Mouse (Mus musculus): ENCODE measurements around the gene 4930518I15Rik.
"Not testable (repeated sequence)": the region's sequence is repeated elsewhere in the genome, so short reads cannot be mapped to it uniquely, and the experiment has no call there.

4930518I15Rik gene

DNA sequence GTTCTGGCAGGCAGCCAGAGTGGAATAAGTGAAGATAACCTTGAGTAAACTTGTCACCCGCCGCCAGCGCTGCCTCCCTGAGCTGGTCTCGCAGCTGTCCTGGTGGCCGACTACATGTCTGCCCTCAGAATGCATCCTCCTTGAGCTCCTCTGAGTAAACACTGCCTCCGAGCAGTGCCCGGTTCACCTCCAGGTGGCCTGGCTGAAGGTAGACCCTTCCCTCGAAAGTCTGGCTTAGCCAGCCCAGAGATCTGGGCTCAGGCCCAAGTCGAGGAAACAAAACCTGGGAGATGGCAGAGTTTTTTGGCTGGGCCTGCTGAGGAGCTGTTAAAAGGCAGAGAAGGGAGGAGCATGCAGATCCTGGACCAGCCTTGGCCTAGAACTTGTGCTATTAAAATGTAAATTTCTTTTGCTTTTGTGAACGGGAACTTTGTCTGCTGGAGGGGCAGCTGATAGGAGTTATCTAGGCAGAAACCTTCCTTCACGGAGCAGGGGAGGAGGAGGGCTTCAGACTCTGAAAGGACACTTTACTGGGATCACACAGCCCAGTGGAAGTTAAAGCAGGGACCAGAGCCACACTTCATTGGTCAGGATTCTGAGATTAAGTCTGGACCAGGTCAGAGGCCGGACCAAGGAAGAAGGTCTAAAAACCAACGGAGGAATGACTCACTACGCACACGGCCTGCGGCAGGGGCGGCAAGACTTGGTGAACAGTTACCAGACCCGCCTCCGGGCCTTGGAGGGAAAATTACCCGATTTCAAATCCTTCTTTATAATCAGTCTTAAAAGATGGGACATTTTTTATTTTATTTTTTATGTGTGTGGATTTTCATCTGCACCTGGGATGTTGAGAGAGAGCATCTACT, 15.7 kb downstream of the 4930518I15Rik start:
- peak; percentile 42 for DNase-seq

DNA sequence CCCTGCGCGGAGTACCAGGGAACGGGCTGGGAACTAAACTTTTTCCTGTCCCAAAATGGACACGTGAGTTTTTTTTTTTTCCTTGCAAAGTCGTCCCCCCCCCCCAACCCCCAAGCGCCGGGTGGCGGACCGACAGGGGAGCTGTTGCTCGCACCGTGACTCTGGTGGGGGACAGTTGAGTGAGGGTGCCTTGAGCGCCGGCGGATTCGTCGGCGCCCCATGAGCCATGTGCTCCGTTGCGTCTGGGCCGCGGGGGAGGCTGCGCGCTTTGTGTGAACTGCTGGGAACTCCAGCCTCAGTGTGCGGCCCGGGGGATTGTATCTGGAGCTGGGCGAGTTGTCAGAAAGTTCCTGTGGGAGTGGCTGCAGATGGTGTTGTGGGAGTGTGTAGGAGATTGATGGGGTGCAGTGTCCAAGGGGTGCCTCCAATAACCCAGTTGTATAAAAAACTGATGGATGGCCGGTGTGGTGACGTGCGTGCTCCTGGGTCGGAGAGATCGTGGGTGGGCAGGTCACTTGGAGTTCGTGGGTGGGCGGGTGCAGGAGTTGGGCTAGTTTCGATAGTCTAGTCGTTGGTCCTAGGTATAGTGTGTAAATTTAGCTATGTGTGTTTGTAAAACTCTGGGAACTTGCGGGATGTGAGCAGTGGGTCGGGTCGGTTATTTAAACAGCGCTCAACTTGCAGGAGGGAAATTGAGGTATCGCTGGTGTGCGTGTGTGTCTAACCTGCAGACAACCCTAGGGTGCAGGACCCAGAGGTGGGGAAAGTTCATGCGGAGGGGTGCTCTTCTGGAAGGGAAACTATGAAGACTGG, 16.5 kb downstream of the 4930518I15Rik start:
- DNase-seq = peak; percentile 73

DNA sequence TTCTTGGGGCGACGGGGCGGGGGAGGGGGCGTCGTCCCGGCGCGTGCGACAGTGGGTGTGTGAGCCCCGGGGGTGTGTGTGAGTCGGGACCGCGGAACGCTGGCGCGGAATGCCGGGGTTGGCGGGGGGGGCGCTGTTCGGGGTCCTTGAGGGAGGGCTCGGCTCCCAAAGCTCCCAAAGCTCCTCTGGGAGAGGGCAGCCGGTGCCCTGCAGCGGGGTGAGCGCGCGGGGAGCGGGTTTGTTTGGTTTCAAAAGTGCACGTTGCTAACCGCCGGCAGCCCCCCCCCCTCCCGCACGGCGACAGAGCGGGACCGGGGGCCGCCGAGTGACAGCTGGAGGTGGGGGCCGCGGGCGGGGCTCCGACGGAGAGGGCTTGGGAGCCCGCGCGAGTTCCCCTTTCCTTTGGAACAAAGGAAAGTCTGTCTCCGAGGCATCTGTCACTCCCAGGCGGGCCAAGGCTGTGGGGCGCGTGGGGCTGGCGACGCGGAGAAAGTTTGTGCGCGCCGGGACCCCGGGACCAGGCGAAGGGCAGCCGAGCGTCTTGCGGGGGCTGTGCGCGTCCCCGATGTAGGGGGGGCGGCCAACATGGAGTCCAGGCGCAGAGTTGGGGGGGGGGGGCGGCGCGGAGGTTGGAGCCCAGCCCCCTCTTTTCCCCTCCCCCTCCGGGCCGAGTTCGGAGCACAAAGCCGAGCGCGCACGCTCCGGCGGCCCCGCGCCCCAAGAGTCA, 17.3 kb downstream of the 4930518I15Rik start:
- DNase-seq = peak; percentile 70

DNA sequence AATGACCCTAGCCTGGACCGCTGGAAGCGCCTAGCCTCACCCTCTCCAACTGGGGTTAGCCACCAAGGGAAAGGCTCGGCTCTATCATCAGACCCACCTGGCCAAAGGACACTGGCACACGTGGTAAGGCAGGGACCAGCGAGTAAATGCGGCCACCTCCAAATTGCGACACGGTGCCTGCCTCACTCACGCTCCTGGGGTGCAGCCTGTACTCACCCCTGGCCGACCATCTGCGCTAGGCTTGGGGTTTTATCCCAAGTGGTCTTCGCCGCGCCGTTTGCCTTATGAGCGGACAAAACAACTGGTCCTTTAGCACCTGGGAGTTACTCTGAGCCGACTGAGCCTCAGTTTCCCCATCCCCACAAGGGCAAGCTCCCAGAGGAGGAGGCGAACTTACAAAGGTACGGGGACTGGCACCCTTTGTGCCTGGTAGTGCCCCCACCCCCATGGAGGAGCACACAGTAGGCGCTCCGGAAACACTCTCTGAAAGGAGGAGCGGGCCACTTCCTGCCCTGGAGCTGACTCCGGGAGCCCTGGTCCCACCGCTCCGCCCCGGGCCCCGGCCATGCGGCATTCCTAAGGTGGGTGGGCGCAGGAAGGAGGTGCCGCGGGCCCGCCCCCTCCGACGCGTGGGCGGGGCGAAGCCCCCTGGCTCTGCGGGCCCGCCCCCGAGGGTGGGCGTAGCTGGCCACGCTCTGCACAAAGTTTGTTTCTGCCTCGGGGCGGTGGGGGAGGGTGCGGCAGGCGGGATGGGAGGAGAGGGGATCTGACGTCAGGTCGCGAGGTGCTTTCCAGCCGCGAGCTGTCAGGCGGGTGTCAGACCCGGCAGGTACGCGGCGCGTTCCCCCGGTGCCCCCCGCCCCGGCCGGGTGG, 18.2 kb downstream of the 4930518I15Rik start, which contains the start of gene Tgif2:
Tgif2 (plus strand) TSS at position 689 of the 873 bp plus-strand sequence.
- peak; percentile 93 for DNase-seq

DNA sequence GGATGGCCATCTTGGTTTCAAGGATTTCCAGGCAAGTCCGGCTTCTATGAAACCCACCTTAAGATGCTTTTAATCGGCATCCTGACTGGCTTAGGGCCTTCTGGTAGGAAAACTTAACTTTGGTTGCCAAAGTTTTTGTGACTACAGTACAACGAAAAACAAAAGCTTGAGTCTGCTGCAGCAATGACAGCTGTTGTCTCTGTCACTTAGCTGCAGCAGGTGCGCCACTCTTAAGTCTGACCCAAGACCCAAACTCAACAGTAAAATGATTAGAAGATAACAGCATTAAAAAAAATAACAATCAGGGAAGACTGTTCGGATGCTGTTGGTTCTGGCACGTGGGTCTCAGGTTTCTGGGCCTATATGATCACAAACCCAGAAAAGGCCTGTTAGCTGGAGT, 18.9 kb downstream of the 4930518I15Rik start:
- DNase-seq = no peak

DNA sequence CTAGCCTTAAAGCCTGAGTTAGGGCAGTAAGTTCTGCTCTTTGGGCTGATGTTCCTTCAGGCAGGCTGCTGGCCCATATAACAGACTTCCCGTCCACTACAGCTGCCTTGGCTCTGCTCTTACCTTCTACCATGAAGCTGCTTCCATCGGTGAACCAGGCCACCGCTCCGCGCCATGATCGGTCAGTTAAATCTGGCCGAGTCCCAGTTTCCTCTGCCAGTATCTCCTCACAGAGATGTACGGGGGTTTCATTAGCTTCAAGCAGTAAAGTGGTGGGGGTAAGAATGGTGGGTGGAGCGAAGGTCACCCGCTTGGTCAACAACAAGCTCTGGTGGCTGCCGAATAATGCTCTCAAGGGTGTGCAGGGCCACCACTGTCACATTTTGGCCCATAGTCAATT, 23.4 kb downstream of the 4930518I15Rik start:
- no peak for DNase-seq

DNA sequence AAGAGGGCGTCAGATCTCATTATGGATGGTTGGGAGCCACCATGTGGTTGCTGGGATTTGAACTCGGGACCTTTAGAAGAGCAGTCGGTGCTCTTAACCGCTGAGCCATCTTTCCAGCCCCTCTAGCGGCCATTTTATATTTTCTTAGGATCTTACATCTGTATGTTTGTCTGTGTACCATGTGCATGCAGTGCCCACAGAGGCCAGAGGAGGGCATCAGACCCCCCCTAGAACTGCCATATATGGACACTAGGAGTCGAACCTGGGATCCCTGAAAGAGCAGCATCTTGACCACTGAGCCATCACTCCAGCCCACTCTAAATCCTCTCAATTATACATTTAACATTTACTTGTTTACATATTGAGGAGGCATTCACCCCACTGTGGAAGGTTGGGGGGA, 32.6 kb downstream of the 4930518I15Rik start:
- not testable (repeated sequence) for DNase-seq

DNA sequence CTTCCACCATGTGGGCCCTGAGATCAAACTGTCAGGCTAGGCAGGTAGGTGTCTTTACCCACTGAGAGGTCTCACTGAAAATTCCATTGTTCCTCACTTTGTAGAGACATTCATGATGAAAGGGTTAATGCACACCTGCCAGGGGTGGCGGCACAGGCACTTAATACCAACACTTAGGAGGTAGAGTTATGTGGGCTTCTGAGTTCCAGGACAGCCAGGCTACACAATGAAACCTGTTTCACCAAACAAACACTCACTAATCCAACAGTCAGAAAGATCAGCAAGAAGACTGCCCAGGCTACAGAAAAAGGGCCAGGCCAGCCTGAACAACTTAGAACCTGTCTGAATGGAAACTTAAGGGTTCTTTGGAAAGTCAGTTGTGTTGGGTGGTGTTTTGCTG, 41.6 kb downstream of the 4930518I15Rik start:
- DNase-seq = no peak

DNA sequence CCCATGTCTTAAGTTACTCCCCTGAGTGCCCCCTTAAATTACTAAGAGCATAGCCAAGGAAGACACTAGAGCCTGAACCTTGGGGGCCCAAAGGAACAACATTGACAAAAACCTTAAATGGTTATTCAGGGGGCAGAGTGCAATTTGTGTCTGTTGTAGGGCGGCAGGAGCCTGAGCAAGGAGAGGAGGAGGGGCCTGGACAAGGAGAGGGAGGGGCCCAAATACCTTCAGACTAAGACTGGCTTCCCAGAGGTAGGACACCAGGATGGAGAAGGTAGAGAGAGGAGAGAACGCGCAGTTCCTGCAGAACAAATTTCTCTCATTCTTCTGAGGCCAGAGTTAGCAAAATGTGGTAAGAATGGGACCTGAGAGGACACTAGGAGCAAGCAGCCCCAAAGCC, 42.3 kb downstream of the 4930518I15Rik start:
- DNase-seq = no peak

DNA sequence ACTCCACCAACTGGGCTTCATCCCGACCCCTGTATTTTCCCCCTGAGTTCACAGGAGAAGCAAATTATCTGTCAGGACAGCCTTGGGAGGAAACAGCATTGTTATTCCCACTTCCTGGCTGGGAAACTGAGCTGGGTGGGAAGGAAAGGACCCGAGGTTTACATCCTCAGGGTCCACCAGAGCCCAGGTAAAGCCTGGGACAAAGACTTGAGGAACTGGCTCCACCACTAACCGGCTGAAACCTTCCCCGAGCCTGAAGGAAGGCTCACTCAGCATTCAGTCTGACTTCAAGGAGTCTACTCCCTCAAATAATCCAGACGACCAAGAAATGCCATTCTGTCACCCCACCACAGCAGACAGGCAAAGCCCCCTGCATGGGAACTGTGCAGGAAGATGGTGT, 42.9 kb downstream of the 4930518I15Rik start:
- DNase-seq = no peak

DNA sequence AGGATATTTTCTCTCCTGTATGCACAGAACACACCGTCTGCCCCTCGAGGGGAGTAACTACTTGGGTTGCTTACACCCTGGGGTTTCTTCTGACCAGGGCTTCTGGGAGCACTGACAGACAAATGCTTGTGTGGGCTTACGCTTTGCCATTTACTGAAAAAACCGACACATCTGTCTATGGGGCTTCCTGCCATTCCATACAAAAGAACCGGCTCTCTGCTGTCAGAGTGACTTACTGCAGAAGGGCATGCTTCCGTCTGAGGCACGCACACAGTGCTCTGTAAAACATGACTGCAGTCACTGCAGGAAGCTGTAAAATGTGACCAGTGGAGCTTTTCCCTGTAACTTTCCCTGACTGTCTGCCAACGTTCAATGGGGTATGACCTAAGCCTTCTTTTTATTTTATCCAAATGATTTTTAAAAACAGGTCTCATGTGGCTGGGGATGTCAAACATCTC, 43.4 kb downstream of the 4930518I15Rik start:
- DNase-seq = no peak

DNA sequence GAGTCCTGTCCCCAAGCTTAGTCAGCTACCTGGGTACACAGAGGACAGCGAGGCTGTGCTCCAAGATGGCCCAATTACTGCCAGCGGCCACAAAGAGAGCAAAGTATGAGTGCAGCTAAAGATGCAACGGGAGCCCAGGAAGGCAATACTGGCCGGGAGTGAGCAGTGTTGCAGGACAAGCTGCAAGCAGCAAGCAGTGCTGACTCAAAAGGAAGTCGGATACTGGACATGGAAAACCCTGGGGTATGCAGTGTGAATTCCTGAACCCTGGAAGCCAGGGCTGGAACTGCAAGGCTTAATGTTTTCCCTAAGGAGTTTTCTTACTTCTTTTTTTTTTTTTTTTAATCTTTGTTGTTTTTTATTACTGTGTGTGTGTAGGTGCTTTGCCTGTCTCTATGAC, 46.2 kb downstream of the 4930518I15Rik start:
- no peak for DNase-seq

DNA sequence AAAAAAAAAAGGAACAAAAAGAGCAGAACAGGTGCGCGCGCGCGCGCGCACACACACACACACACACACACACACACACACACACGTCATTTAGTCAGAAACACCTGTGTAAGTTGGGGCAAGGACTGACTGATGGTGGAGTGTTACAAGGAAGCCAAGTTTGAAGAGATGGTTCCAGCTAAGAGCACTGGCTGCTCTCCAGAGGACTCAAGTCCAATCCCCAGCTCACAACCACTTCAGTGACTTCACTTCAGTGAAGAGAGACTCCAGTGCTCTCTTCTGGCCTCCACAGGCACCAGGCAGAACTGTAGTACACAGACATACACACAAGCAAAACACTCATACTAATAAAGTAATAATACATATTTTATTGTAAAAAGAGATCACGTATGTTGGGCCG, 47.0 kb downstream of the 4930518I15Rik start:
- no peak for DNase-seq

DNA sequence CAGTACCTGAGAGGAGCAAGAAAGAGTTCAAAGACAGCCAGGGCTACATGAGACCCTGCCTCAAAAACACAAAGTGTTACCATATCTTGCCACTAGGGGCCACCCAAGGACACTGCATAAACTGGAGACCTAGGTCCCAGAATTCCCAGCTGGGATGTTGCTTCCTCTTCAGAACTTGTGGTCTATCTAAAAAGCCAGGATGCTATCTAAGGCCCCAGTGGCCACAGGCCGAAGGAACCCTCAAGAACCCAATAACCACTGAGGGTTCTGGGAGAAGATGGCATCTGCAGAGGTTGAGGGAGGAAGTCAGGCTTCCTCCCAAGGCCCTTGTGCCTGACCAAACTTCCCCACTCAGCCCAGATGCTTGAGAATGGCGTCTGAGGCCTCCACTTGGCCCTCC, 48.2 kb downstream of the 4930518I15Rik start:
- peak; percentile 66 for DNase-seq

DNA sequence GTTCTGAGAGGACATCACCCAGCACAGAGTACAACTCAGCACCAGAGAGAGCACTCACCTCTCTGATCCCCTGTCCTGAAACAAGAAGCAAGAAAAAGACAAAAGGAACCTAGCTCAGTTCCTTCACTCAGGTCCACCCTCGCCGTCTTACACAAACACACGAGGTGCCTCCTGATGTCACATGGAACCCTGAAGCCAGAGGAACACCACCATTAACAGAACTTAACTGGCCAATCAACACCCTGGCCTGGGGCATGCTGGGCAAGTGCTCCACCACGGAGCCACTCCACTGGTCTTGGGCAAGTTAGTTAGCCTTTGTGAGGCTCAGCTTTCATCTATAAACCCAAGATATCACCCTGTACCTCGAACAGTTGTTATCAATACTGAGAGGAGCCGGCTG, 50.9 kb downstream of the 4930518I15Rik start:
- DNase-seq = no peak

Data from thymus, postnatal 14 days (tissue).